Mouse (Mus musculus) MEL (cell line): ENCODE measurements around the gene Pinlyp. TPM values are rescaled to one million over a fixed set of nuclear protein-coding genes. Genes with fewer than 3 reads are reported as not detected.
"Not testable (repeated sequence)": the region's sequence is repeated elsewhere in the genome, so short reads cannot be mapped to it uniquely, and the experiment has no call there.

Source experiments
- DNase-seq: peaks from one replicate; pipeline ENCODE4 v3.0.0; 2011; ENCODE audit warnings: low read depth, low spot score
- H3K27ac ChIP-seq: 2 replicates; pipeline ENCODE4 v1.5.1; 2012; ENCODE audit warnings: low read depth, mild to moderate bottlenecking, control low read depth, low read length, moderate library complexity; ENCODE audit not compliant: control insufficient read depth
- H3K27me3 ChIP-seq, 2 experiments: fragments of 150-350 bp in 1 of 2; sonication (generic) in 1 of 2; 2 replicates each; pipeline ENCODE4 v1.6.1; 2012; ENCODE audit warnings: low read length in 2 of 2, mild to moderate bottlenecking in 2 of 2, improper control_type of control experiment in 1 of 2, moderate library complexity in 1 of 2; ENCODE audit not compliant: insufficient read depth in 2 of 2, control insufficient read depth in 1 of 2
- H3K36me3 ChIP-seq, 2 experiments: 2 replicates each; pipeline ENCODE4 v1.6.1; 2012 to 2014; ENCODE audit warnings: low read length in 2 of 2, improper control_type of control experiment in 1 of 2, inconsistent platforms in 1 of 2, mild to moderate bottlenecking in 1 of 2; ENCODE audit not compliant: insufficient read depth in 2 of 2, control insufficient read depth in 1 of 2
- H3K4me1 ChIP-seq, 2 experiments: fragments of 150-350 bp in 1 of 2; sonication (generic) in 1 of 2; 2 replicates each; pipeline ENCODE4 v1.6.1; 2012; ENCODE audit warnings: low read length in 2 of 2, improper control_type of control experiment in 1 of 2, mild to moderate bottlenecking in 1 of 2; ENCODE audit not compliant: insufficient read depth in 2 of 2, control insufficient read depth in 1 of 2
- H3K4me3 ChIP-seq, 2 experiments: fragments of 150-350 bp in 1 of 2; sonication (generic) in 1 of 2; 2 replicates each; pipeline ENCODE4 v1.5.1; 2012; ENCODE audit warnings: low read depth in 2 of 2, low read length in 2 of 2, mild to moderate bottlenecking in 2 of 2, moderate library complexity in 2 of 2, control low read depth in 1 of 2, improper control_type of control experiment in 1 of 2; ENCODE audit not compliant: control insufficient read depth in 1 of 2, insufficient read depth in 1 of 2
- H3K79me2 ChIP-seq: 2 replicates; pipeline ENCODE4 v1.6.1; 2012; ENCODE audit warnings: mild to moderate bottlenecking, low read length, moderate library complexity; ENCODE audit not compliant: control insufficient read depth, poor library complexity, insufficient read depth
- H3K9ac ChIP-seq: 2 replicates; pipeline ENCODE4 v1.6.1; 2012; ENCODE audit warnings: low read depth, mild to moderate bottlenecking, control low read depth, low read length, moderate library complexity; ENCODE audit not compliant: control insufficient read depth, poor library complexity, severe bottlenecking
- H3K9me3 ChIP-seq: fragments of 150-350 bp; sonication (generic); replicated peaks from 2 replicates; pipeline ENCODE4 v1.6.1; 2012; ENCODE audit warnings: mild to moderate bottlenecking, low read length, improper control_type of control experiment, moderate library complexity; ENCODE audit not compliant: insufficient read depth
- BHLHE40 ChIP-seq: IDR thresholded peaks from 2 replicates; pipeline ENCODE4 v1.6.1; 2012; ENCODE audit warnings: low read depth, mild to moderate bottlenecking, inconsistent platforms, low read length, improper control_type of control experiment, borderline replicate concordance
- CHD2 ChIP-seq: IDR thresholded peaks from 2 replicates; pipeline ENCODE4 v1.6.1; 2011; ENCODE audit warnings: low read length, improper control_type of control experiment
- CTCF ChIP-seq, 3 experiments: IDR thresholded peaks in 2 of 3; conservative IDR thresholded peaks in 1 of 3; 2 replicates each; pipeline ENCODE4 v1.5.1; 2011 to 2012; ENCODE audit warnings: low read length in 3 of 3, low read depth in 2 of 3, mild to moderate bottlenecking in 2 of 3, improper control_type of control experiment in 1 of 3, inconsistent platforms in 1 of 3, mixed read lengths in 1 of 3, moderate library complexity in 1 of 3; ENCODE audit not compliant: control insufficient read depth in 1 of 3, insufficient read depth in 1 of 3, poor library complexity in 1 of 3, severe bottlenecking in 1 of 3
- EP300 ChIP-seq, 2 experiments: IDR thresholded peaks; 2 replicates each; pipeline ENCODE4 v1.6.1; 2011; ENCODE audit warnings: improper control_type of control experiment in 2 of 2, low read length in 2 of 2, low read depth in 1 of 2, mild to moderate bottlenecking in 1 of 2
- MAFK ChIP-seq: IDR thresholded peaks from 2 replicates; pipeline ENCODE4 v1.6.1; 2011; ENCODE audit warnings: low read depth, mild to moderate bottlenecking, low read length, improper control_type of control experiment, borderline replicate concordance
- MAZ ChIP-seq: IDR thresholded peaks from 2 replicates; pipeline ENCODE4 v1.6.1; 2012; ENCODE audit warnings: low read depth, mild to moderate bottlenecking, inconsistent platforms, low read length, improper control_type of control experiment
- MEF2A ChIP-seq: IDR thresholded peaks from 2 replicates; pipeline ENCODE4 v1.6.1; 2014; ENCODE audit warnings: low read depth, mild to moderate bottlenecking, inconsistent platforms, low read length, improper control_type of control experiment; ENCODE audit not compliant: poor library complexity, insufficient replicate concordance, severe bottlenecking; ENCODE audit errors: extremely low read depth
- POLR2AphosphoS2 ChIP-seq: IDR thresholded peaks from 2 replicates; pipeline ENCODE4 v1.6.1; 2011; ENCODE audit warnings: low read length, improper control_type of control experiment
- RAD21 ChIP-seq: IDR thresholded peaks from 2 replicates; pipeline ENCODE4 v1.6.1; 2011; ENCODE audit warnings: mild to moderate bottlenecking, low read depth, low read length, improper control_type of control experiment
- SMC3 ChIP-seq: IDR thresholded peaks from 2 replicates; pipeline ENCODE4 v1.6.1; 2011; ENCODE audit warnings: low read depth, low read length, improper control_type of control experiment
- TAL1 ChIP-seq: IDR thresholded peaks from 2 replicates; pipeline ENCODE4 v1.6.1; 2012; ENCODE audit warnings: mild to moderate bottlenecking, inconsistent platforms, low read length, moderate library complexity, mixed read lengths
- TBP ChIP-seq: IDR thresholded peaks from 2 replicates; pipeline ENCODE4 v1.8.0; 2011; ENCODE audit warnings: low read depth, low read length, improper control_type of control experiment
- USF1 ChIP-seq: IDR thresholded peaks from 2 replicates; pipeline ENCODE4 v1.6.1; 2014; ENCODE audit warnings: low read depth, mild to moderate bottlenecking, inconsistent platforms, low read length, improper control_type of control experiment, moderate library complexity
- USF2 ChIP-seq, 2 experiments: IDR thresholded peaks; 2 replicates each; pipeline ENCODE4 v1.6.1; 2011 to 2012; ENCODE audit warnings: improper control_type of control experiment in 2 of 2, low read length in 2 of 2, borderline replicate concordance in 1 of 2, inconsistent platforms in 1 of 2, low read depth in 1 of 2, mild to moderate bottlenecking in 1 of 2; ENCODE audit not compliant: insufficient read depth in 1 of 2
- ZNF384 ChIP-seq: IDR thresholded peaks from 2 replicates; pipeline ENCODE4 v1.6.1; 2012; ENCODE audit warnings: low read depth, mild to moderate bottlenecking, inconsistent platforms, low read length, improper control_type of control experiment
- polyA plus RNA-seq, 2 experiments: library from polyadenylated mRNA; stranded (reverse) in 1 of 2; unstranded in 1 of 2; fragments of >175 nt in 1 of 2; fragments of >200 nt in 1 of 2; gene quantifications; 2 replicates each; pipeline versions ENCODE4 v1.2.1 to v1.2.4; 2012; ENCODE audit warnings: low replicate concordance in 2 of 2, low read depth in 1 of 2; ENCODE audit not compliant: insufficient read length in 2 of 2, insufficient read depth in 1 of 2, missing spikeins in 1 of 2
- total RNA-seq: library from RNA; depleted of rRNA; stranded (reverse); fragments of 300-350 nt; gene quantifications from 2 replicates; pipeline ENCODE4 v1.2.3, GENCODE M21; 2012

The Pinlyp gene
- total and polyA plus RNA-seq, 3 experiments = not detected

- no peak for DNase-seq
- Histone ChIP-seq H3K9me3 (no peaks in the 10 kb centered on the region), H3K79me2 (no peaks in the 10 kb centered on the region), H3K9ac (no peak overlapping the region), H3K36me3 (no peaks in the 10 kb centered on the region), H3K27ac (no peak overlapping the region), H3K4me1 (no peaks in the 10 kb centered on the region), H3K4me3 (no peak overlapping the region), H3K27me3 (no peaks in the 10 kb centered on the region)
- TF ChIP-seq USF2 (IDR thresholded peaks at IDR 0.05; ENCODE audit: borderline replicate concordance in 1 of 2, insufficient read depth in 1 of 2, low read depth in 1 of 2, low read length in 2 of 2) (no peak), EP300 (IDR thresholded peaks at IDR 0.05; ENCODE audit: low read depth in 1 of 2, low read length in 2 of 2) (no peak), RAD21 (no peak), USF1 (no peak), POLR2AphosphoS2 (no peak), SMC3 (no peak), MAZ (no peak), MAFK (no peak), TBP (no peak), CHD2 (no peak), TAL1 (no peak)
These were observed 28.8 kb downstream of the Pinlyp start for GRCm38 (mm10) chr7:24517077-24517476.

- H3K4me1 ChIP-seq, H3K9ac ChIP-seq, H3K36me3 ChIP-seq, H3K79me2 ChIP-seq, H3K27ac ChIP-seq, H3K9me3 ChIP-seq, H3K4me3 ChIP-seq, H3K27me3 ChIP-seq: not testable (repeated sequence)
- peak; percentile 68 for DNase-seq
- peak; percentile 46 for TF ChIP-seq RAD21
- TF ChIP-seq SMC3 = peak; percentile 48
- peak in 2 of 3 experiments; percentile 52 to 65; a peak in 5 of 6 replicates for TF ChIP-seq CTCF (IDR thresholded peaks at IDR 0.05 in 2 of 3, conservative IDR thresholded peaks at IDR 0.05 in 1 of 3; ENCODE audit: control insufficient read depth in 1 of 3, insufficient read depth in 1 of 3, low read depth in 2 of 3, low read length in 3 of 3, poor library complexity in 1 of 3, severe bottlenecking in 1 of 3)
- TF ChIP-seq ZNF384 = peak; percentile 74
These were observed 29.6 kb downstream of the Pinlyp start for GRCm38 (mm10) chr7:24516319-24516718.

GRCm38 (mm10) chr7:24512355-24512754 lies 33.6 kb downstream of the Pinlyp start, which contains the start of gene AC161166.1:
Gene AC161166.1, minus strand, starts transcription at chr7:24512455.
- Histone ChIP-seq H3K27me3 (no peaks in the 10 kb centered on the region), H3K27ac (no peak within 1 kb of the TSS), H3K4me3 (no peak within 1 kb of the TSS)
- DNase-seq = no peak
- TF ChIP-seq MAFK (no peak), MEF2A (no peak), SMC3 (no peak), BHLHE40 (no peak), USF2 (IDR thresholded peaks at IDR 0.05; ENCODE audit: borderline replicate concordance in 1 of 2, insufficient read depth in 1 of 2, low read depth in 1 of 2, low read length in 2 of 2) (no peak)
- TF ChIP-seq, all 39 proteins: peak for 0
- peaks cover 0 to 7% of the 10 kb centered on the region in 2 experiments; a peak in 2 of 4 replicates for H3K36me3 ChIP-seq
- no peaks in the 10 kb centered on the region for H3K9me3 ChIP-seq
- H3K9ac ChIP-seq = no peak within 1 kb of the TSS
- H3K4me1 ChIP-seq = peaks cover 2 to 13% of the 10 kb centered on the region in 2 experiments; a peak in 3 of 4 replicates
- peaks cover 6% of the 10 kb centered on the region for H3K79me2 ChIP-seq
